Mouse (Mus musculus) liver, adult 2 months (tissue): ENCODE measurements around the gene Fbn1. TPM values are rescaled to one million over a fixed set of nuclear protein-coding genes. Genes with fewer than 3 reads are reported as not detected.
A peak's percentile ranks its signal among the peaks of the same experiment; 100 is the strongest.

ENCODE experiments used
- DNase-seq: peaks from one replicate; pipeline ENCODE4 v3.0.0-alpha.2; 2011; ENCODE audit warnings: low read depth, low spot score; ENCODE audit errors: extremely low read depth
- H3K27ac ChIP-seq: fragments of 200-500 bp; replicated peaks from 2 replicates; pipeline ENCODE4 v1.5.1; 2012; ENCODE audit warnings: low read depth, mild to moderate bottlenecking, control low read depth, inconsistent platforms, low read length; ENCODE audit not compliant: insufficient read depth
- H3K27me3 ChIP-seq: fragments of 200-500 bp; 2 replicates; pipeline ENCODE4 v1.6.1; 2012; ENCODE audit warnings: mild to moderate bottlenecking, moderate library complexity, low read length, inconsistent platforms; ENCODE audit not compliant: control insufficient read depth, insufficient read depth
- H3K36me3 ChIP-seq: fragments of 200-500 bp; 2 replicates; pipeline ENCODE4 v1.6.1; 2012; ENCODE audit warnings: low read length, inconsistent platforms; ENCODE audit not compliant: control insufficient read depth, insufficient read depth
- H3K4me1 ChIP-seq: fragments of 200-500 bp; 2 replicates; pipeline ENCODE4 v1.6.1; 2011; ENCODE audit warnings: low read length; ENCODE audit not compliant: control insufficient read depth, insufficient read depth
- H3K4me3 ChIP-seq: fragments of 200-500 bp; 2 replicates; pipeline ENCODE4 v1.5.1; 2011; ENCODE audit warnings: low read depth, mild to moderate bottlenecking, control low read depth, low read length, moderate library complexity; ENCODE audit not compliant: insufficient read depth
- H3K79me2 ChIP-seq: fragments of 200-500 bp; 2 replicates; pipeline ENCODE4 v1.6.1; 2012; ENCODE audit warnings: inconsistent platforms, mild to moderate bottlenecking, low read length, moderate library complexity; ENCODE audit not compliant: control insufficient read depth, insufficient read depth
- H3K9ac ChIP-seq: fragments of 200-500 bp; 2 replicates; pipeline ENCODE4 v1.6.1; 2012; ENCODE audit warnings: low read depth, mild to moderate bottlenecking, control low read depth, inconsistent platforms, low read length
- CTCF ChIP-seq: fragments of 200-500 bp; IDR thresholded peaks from 2 replicates; pipeline ENCODE4 v1.5.1; 2011; ENCODE audit warnings: low read depth, low read length, control low read depth
- POLR2A ChIP-seq: fragments of 200-500 bp; IDR thresholded peaks from 2 replicates; pipeline ENCODE4 v1.6.1; 2011; ENCODE audit warnings: low read length, control low read depth; ENCODE audit not compliant: insufficient read depth; ENCODE audit errors: extremely low read depth
- WGBS: fragments of 180-500 bp; shearing (Covaris S2); methylation state at CpG from one replicate; pipeline ENCODE4 v1.1.7; 2018; 5-methylcytosine and 5-hydroxymethylcytosine counted together
- polyA plus RNA-seq: library from polyadenylated mRNA; depleted of rRNA; stranded (reverse); fragments of >200 nt; gene quantifications from 2 replicates; pipeline ENCODE4 v1.2.3, GENCODE M21; 2012
- total RNA-seq: library from RNA; depleted of rRNA; stranded (reverse); fragments of >200 nt; gene quantifications from 2 replicates; pipeline ENCODE4 v1.2.3, GENCODE M21; 2014

Fbn1 gene
- total and polyA plus RNA-seq, 2 experiments = 0.84 to 2.6 TPM

- Histone ChIP-seq H3K9ac (peak overlapping the region; percentile 41), H3K27me3 (peaks cover 5% of the 10 kb centered on the region; the same call in 1 of the 2 replicates)
- WGBS = 7% methylated on average over 37 of the region's 37 CpGs
These were observed 1.3 kb downstream of the Fbn1 start for GRCm38 (mm10) chr2:125506316-125507054.

GRCm38 (mm10) chr2:125505746-125506315 is 2.0 kb downstream of the Fbn1 start:
- 2% methylated on average over 48 of the region's 48 CpGs for WGBS
- H3K9ac ChIP-seq = peak overlapping the region; percentile 5
- peak overlapping the region; percentile 75 for H3K4me3 ChIP-seq
- DNase-seq = no peak
- no peaks in the 10 kb centered on the region for H3K4me1 ChIP-seq
- peaks cover 5% of the 10 kb centered on the region; the same call in 1 of the 2 replicates for H3K27me3 ChIP-seq
- H3K79me2 ChIP-seq = no peaks in the 10 kb centered on the region
- TF ChIP-seq POLR2A = no peak
- no peak for TF ChIP-seq CTCF
- H3K36me3 ChIP-seq = no peaks in the 10 kb centered on the region
- peak overlapping the region; percentile 41; the same call in 1 of the 2 replicates for H3K27ac ChIP-seq

More at GRCm38 (mm10) chr2:125506316-125507054, 1.3 kb downstream of the Fbn1 start:
- Histone ChIP-seq H3K27ac (no peak overlapping the region), H3K79me2 (no peaks in the 10 kb centered on the region), H3K36me3 (no peaks in the 10 kb centered on the region), H3K4me1 (no peaks in the 10 kb centered on the region), H3K4me3 (peak overlapping the region; percentile 75)
- TF ChIP-seq POLR2A (no peak), CTCF (no peak)
- DNase-seq = no peak

GRCm38 (mm10) chr2:125505006-125505745 is 2.6 kb downstream of the Fbn1 start, which contains the start of gene Gm9913:
Gene Gm9913 (plus strand): TSS chr2:125505089.
- H3K4me3 ChIP-seq = peak within 1 kb of the TSS; percentile 75
- WGBS = 3% methylated on average over 45 of the region's 45 CpGs
- no peak for TF ChIP-seq POLR2A
- H3K4me1 ChIP-seq = no peaks in the 10 kb centered on the region
- H3K9ac ChIP-seq = peak within 1 kb of the TSS; percentile 5
- H3K36me3 ChIP-seq = no peaks in the 10 kb centered on the region
- H3K27ac ChIP-seq = peak within 1 kb of the TSS; percentile 41; the same call in 1 of the 2 replicates
- H3K27me3 ChIP-seq = peaks cover 5% of the 10 kb centered on the region; the same call in 1 of the 2 replicates
- no peaks in the 10 kb centered on the region for H3K79me2 ChIP-seq
- DNase-seq = no peak

- no peak for TF ChIP-seq CTCF
- TF ChIP-seq POLR2A = no peak
- H3K36me3 ChIP-seq = no peaks in the 10 kb centered on the region
- peaks cover 5% of the 10 kb centered on the region; the same call in 1 of the 2 replicates for H3K27me3 ChIP-seq
These were observed 6.3 kb downstream of the Fbn1 start for GRCm38 (mm10) chr2:125501526-125501925.

GRCm38 (mm10) chr2:125498216-125498615 is 9.6 kb downstream of the Fbn1 start:
- no peaks in the 10 kb centered on the region for H3K27me3 ChIP-seq
- DNase-seq = no peak
- H3K4me1 ChIP-seq = no peaks in the 10 kb centered on the region
- H3K36me3 ChIP-seq = no peaks in the 10 kb centered on the region
- no peak overlapping the region for H3K9ac ChIP-seq
- no peak overlapping the region for H3K27ac ChIP-seq
- 87% methylated on average over 7 of the region's 7 CpGs for WGBS
- TF ChIP-seq CTCF = no peak
- TF ChIP-seq POLR2A = no peak
- no peaks in the 10 kb centered on the region for H3K79me2 ChIP-seq
- no peak overlapping the region for H3K4me3 ChIP-seq

More at GRCm38 (mm10) chr2:125501526-125501925, 6.3 kb downstream of the Fbn1 start:
- Histone ChIP-seq H3K9ac (no peak overlapping the region), H3K4me3 (no peak overlapping the region), H3K27ac (no peak overlapping the region), H3K4me1 (no peaks in the 10 kb centered on the region), H3K79me2 (no peaks in the 10 kb centered on the region)
- no peak for DNase-seq

- H3K36me3 ChIP-seq = no peaks in the 10 kb centered on the region
- H3K9ac ChIP-seq = no peak overlapping the region
- H3K27ac ChIP-seq = no peak overlapping the region
- H3K27me3 ChIP-seq = no peaks in the 10 kb centered on the region
- no peaks in the 10 kb centered on the region for H3K4me1 ChIP-seq
- no peak for DNase-seq
- WGBS = 88% methylated on average over 5 of the region's 5 CpGs
- H3K4me3 ChIP-seq = no peak overlapping the region
- no peaks in the 10 kb centered on the region for H3K79me2 ChIP-seq
- TF ChIP-seq POLR2A = no peak
- no peak for TF ChIP-seq CTCF
These were observed 11.1 kb downstream of the Fbn1 start for GRCm38 (mm10) chr2:125496696-125497095.
